23 mouse cellular contexts compared by ENCODE assay signal in the genomic region with DNA sequence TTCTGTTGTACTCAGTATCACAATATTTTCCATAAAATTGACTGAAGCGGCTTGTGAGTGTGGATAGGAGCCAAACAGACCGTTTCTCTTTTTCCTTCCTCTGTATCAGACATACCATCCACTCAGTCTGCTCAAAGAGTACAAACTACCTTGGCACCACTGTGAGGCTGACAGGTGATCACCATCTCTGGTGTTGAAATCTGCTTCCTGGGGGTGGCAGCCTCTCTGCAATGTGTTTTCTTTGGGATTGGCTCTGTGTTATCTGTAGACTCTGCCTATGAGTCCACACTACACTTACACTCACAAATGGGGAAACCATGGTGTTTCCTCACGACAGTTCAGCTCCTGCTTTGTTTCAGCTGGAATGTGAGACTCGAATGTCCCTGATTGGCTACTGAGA.
DNase-seq lines count a peak whose midpoint lies in the region; ATAC-seq and TF ChIP-seq lines count a peak whose summit lies in the region.
"Had no signal": no experiment of that assay in that cellular context is flagged by ENCODE, and none has a peak within 500 bp of the region (broad histone marks: within the 10 kb centered on the region; RNA-seq: fewer than 3 reads in every experiment).

No protein-coding gene starts in this region.

- no peak for TF ChIP-seq CTCF in layer of hippocampus, adult 2 months (conservative IDR thresholded peaks at IDR 0.05)

- H3K27ac ChIP-seq in layer of hippocampus, adult 2 months: peak overlapping the region; percentile 67
- H3K27ac ChIP-seq: embryonic facial prominence, embryonic 12.5 days; embryonic facial prominence, embryonic 15.5 days; forebrain, embryonic 12.5 days; forebrain, embryonic 15.5 days; gastrocnemius, adult 2 months; heart, embryonic 13.5 days; hindbrain, embryonic 13.5 days had no signal

- peak; percentile 17; the same call in 1 of the 2 replicates for ATAC-seq in frontal cortex, adult (ENCODE audit: low TSS enrichment)
- no peak for ATAC-seq in monocyte, adult 5-6 weeks (replicated peaks; ENCODE audit: insufficient number of reproducible peaks, low FRiP score, low TSS enrichment, poor library complexity, severe bottlenecking)
- ATAC-seq: forebrain, embryonic 15.5 days; hindbrain, embryonic 16.5 days had no signal

- no peak overlapping the region for H3K4me3 ChIP-seq in layer of hippocampus, adult 2 months
- H3K4me3 ChIP-seq: embryonic facial prominence, embryonic 12.5 days; embryonic facial prominence, embryonic 15.5 days; forebrain, embryonic 12.5 days; forebrain, embryonic 15.5 days; gastrocnemius, adult 2 months; heart, embryonic 13.5 days; hindbrain, embryonic 13.5 days had no signal

- intact Hi-C loops in heart, postnatal 14 days (cut with DNase I): no loop called here

- DNase-seq in frontal cortex, postnatal 10 days (ENCODE audit: low spot score in 2 of 2): no peak
- peak; percentile 3 for DNase-seq in heart, adult 8-10 months (ENCODE audit: low spot score)
- DNase-seq in heart, postnatal 14 days: no peak
- DNase-seq in layer of hippocampus, adult 2 months (ENCODE audit: low spot score in 2 of 2): no peak
- no peak for DNase-seq in layer of hippocampus, adult 9-11 months
- peak; percentile 16 for DNase-seq in fat pad, adult 2 months (ENCODE audit: extremely low read depth, low read depth, low spot score)
- DNase-seq: adrenal gland, adult 2 months; adrenal gland, postnatal 14 days; B cell, adult 2 months; cerebellum, adult 9-11 months; cerebellum, postnatal 25 days; gastrocnemius, adult 2 months; gastrocnemius, postnatal 14 days; kidney, adult 2 months had no signal

Comparison
In these comparisons a context has a peak if more than half of its experiments do, and no peak if none do; other contexts are left out.
1. DNase-seq: peak in heart, adult 8-10 months (single experiment) and fat pad, adult 2 months (single experiment); none in frontal cortex, postnatal 10 days (0 of 2), heart, postnatal 14 days (0 of 2), layer of hippocampus, adult 2 months (0 of 2) and layer of hippocampus, adult 9-11 months (single experiment).